Mouse (Mus musculus) testis, adult 2 months (tissue): ENCODE measurements at regions not wholly inside any gene's neighbourhood (a gene's known extent, or its start where the extent isn't known, plus 50 kb on each side); places are given as distances from the start of the nearest gene placed in this dataset.

Source experiments
- CTCF ChIP-seq: fragments of 200-500 bp; IDR thresholded peaks from 2 replicates; pipeline ENCODE4 v1.5.1; 2012; ENCODE audit warnings: low read depth, mild to moderate bottlenecking, inconsistent platforms, low read length, moderate library complexity; ENCODE audit not compliant: control insufficient read depth, insufficient read depth, insufficient replicate concordance
- POLR2A ChIP-seq: fragments of 200-500 bp; IDR thresholded peaks from 2 replicates; pipeline ENCODE4 v1.6.1; 2012; ENCODE audit warnings: low read depth, mild to moderate bottlenecking, inconsistent platforms, low read length, moderate library complexity; ENCODE audit not compliant: control insufficient read depth

GRCm38 (mm10) chr10:17332025-17332767 lies 390.8 kb upstream of the Cited2 start:
- no peak for TF ChIP-seq POLR2A
- TF ChIP-seq CTCF: no peak
